Mouse (Mus musculus) heart, postnatal 0 days (tissue): ENCODE results near the gene Scimp. TPM values are rescaled to one million over a fixed set of nuclear protein-coding genes. Genes with fewer than 3 reads are reported as not detected.
A peak's percentile ranks its signal among the peaks of the same experiment; 100 is the strongest.

Experiments
- ATAC-seq: fragments of 200-750 bp; cut with Nextera tagmentation; 2 replicates; pipeline ENCODE4 v1.8.0; 2017; ENCODE audit warnings: low read depth, moderate number of reproducible peaks, moderate library complexity; ENCODE audit not compliant: insufficient read depth
- DNase-seq: peaks from one replicate; pipeline ENCODE4 v3.0.0-alpha.2; 2016; ENCODE audit warnings: low spot score
- H3K27ac ChIP-seq: fragments of 300-500 bp; sonication (generic); 2 replicates; pipeline ENCODE4 v1.5.1; 2014; ENCODE audit warnings: low read depth, mild to moderate bottlenecking
- H3K27me3 ChIP-seq: fragments of 300-500 bp; sonication (generic); 2 replicates; pipeline ENCODE4 v1.6.1; 2014; ENCODE audit warnings: low read length, mixed read lengths; ENCODE audit not compliant: control insufficient read depth, insufficient read depth
- H3K36me3 ChIP-seq: fragments of 300-500 bp; sonication (generic); replicated peaks from 2 replicates; pipeline ENCODE4 v1.6.1; 2014; ENCODE audit warnings: low read length, mixed read lengths; ENCODE audit not compliant: control insufficient read depth, insufficient read depth
- H3K4me1 ChIP-seq: fragments of 300-500 bp; sonication (generic); 2 replicates; pipeline ENCODE4 v1.6.1; 2014; ENCODE audit warnings: antibody characterized with exemption; ENCODE audit not compliant: control insufficient read depth, insufficient read depth
- H3K4me2 ChIP-seq: fragments of 300-500 bp; sonication (generic); 2 replicates; pipeline ENCODE4 v1.6.1; 2014; ENCODE audit warnings: low read depth, mild to moderate bottlenecking, low read length, moderate library complexity
- H3K4me3 ChIP-seq: fragments of 300-500 bp; sonication (generic); 2 replicates; pipeline ENCODE4 v1.5.1; 2014; ENCODE audit warnings: low read depth, low read length
- H3K9ac ChIP-seq: fragments of 300-500 bp; sonication (generic); replicated peaks from 2 replicates; pipeline ENCODE4 v1.6.1; 2014; ENCODE audit warnings: low read depth, low read length, mixed read lengths
- H3K9me3 ChIP-seq: fragments of 300-500 bp; sonication (generic); replicated peaks from 2 replicates; pipeline ENCODE4 v1.6.1; 2016; ENCODE audit warnings: low read length; ENCODE audit not compliant: control insufficient read depth
- CTCF ChIP-seq: IDR thresholded peaks from 2 replicates; pipeline ENCODE4 v1.5.1; 2016; ENCODE audit warnings: antibody characterized with exemption, control low read depth, low read depth
- EP300 ChIP-seq: IDR thresholded peaks from 2 replicates; pipeline ENCODE4 v1.6.1; 2016; ENCODE audit warnings: antibody characterized with exemption, low read depth
- whole genome bisulfite sequencing: fragments of 180-500 bp; shearing (Covaris S2); extraction: QIAGEN DNeasy Blood & Tissue Kit; methylation state at CpG from one replicate; pipeline ENCODE4 v1.1.7; 2014; 5-methylcytosine and 5-hydroxymethylcytosine counted together
- polyA plus RNA-seq: library from polyadenylated mRNA; unstranded; fragments of >200 nt; fragmentation: Nextera tagmentation; extraction: Ambion mirVana; gene quantifications from 2 replicates; pipeline ENCODE4 v1.2.1, GENCODE M21; 2015
- total RNA-seq: library from RNA; depleted of rRNA; stranded (reverse); fragments of >200 nt; gene quantifications from 2 replicates; pipeline ENCODE4 v1.2.3, GENCODE M21; 2014; ENCODE audit warnings: low replicate concordance

Gene Scimp
- total and polyA plus RNA-seq, 2 experiments from 2014 or later = 0.38 TPM; not detected in 1

DNA sequence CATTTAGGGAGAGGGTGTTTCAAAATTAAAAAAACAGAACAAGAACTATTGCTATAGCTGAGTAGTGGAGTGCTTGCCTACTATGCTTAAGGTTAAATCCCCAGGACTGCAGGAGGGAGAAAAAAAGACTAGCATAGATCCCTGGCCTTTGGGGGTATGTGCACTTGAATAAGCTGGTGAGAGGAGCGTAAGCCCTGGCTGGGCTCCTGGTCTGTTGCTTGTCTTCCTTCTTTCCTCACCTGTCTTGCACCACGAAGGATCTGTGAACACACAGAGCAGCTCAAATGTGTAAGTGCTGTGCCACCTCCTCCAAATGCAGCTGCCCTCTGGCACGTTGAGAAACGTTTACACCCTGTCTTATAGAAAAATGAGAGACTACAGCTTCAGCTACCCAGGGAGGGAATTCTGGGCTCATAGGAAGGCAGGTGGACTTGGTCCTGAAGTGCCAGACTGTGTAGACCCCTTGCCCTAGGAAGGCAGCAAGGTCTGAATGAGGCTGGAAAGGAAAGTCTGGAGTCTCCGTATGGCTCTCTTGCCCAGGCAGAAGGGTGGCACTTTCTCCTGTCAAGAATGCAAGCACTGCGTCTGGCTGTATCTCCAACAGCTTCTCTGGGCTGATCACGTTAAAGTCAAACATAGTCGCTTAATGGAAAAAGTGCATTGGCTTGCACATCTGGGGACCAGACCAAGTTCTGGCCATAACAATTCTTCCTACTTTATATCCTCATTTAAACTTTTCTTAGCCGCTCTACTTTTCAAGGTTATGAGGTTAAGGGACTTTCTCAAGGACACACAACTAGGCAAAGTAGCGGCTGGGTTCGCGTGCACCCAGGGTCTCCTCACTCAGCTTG is 31.5 kb upstream of the Scimp start:
- 17% methylated on average over 12 of the region's 12 CpGs for WGBS
- H3K4me2 ChIP-seq = peak overlapping the region; percentile 91
- TF ChIP-seq CTCF (no peak), EP300 (no peak)
- H3K4me1 ChIP-seq = peaks cover 20% of the 10 kb centered on the region
- H3K36me3 ChIP-seq = no peaks in the 10 kb centered on the region
- peak overlapping the region; percentile 83 for H3K27ac ChIP-seq
- ATAC-seq (no peak), DNase-seq (peak; percentile 18)
- H3K27me3 ChIP-seq = no peaks in the 10 kb centered on the region
- peak overlapping the region; percentile 89; the same call in 1 of the 2 replicates for H3K9ac ChIP-seq
- no peaks in the 10 kb centered on the region for H3K9me3 ChIP-seq
- peak overlapping the region; percentile 83 for H3K4me3 ChIP-seq

DNA sequence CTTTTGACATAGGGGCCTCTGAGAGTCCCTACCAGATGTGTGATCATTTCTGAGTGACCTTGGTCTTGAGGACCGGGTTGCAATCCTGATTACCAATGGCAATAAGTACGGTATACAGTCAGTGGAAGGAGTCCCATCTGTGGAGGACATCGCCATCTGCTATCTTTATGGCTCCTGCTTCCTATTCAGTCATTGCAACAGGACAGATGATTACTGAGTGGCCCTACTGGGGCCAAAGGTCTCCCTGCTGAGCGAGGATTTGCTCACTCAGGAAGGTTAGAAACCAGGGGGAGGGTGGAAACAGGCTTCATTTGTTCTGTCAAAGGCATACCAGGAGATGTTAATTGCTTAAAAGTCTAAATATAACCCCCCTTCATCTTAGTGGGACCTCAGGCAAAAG is 30.6 kb upstream of the Scimp start:
- Histone ChIP-seq H3K4me3 (no peak overlapping the region), H3K27me3 (no peaks in the 10 kb centered on the region), H3K9me3 (no peaks in the 10 kb centered on the region), H3K27ac (no peak overlapping the region), H3K4me2 (no peak overlapping the region), H3K36me3 (no peaks in the 10 kb centered on the region), H3K9ac (no peak overlapping the region), H3K4me1 (peaks cover 20% of the 10 kb centered on the region)
- TF ChIP-seq EP300 = no peak
- TF ChIP-seq CTCF = no peak
- no peak for DNase-seq
- no peak for ATAC-seq
- 75% methylated on average over 4 of the region's 4 CpGs for WGBS

DNA sequence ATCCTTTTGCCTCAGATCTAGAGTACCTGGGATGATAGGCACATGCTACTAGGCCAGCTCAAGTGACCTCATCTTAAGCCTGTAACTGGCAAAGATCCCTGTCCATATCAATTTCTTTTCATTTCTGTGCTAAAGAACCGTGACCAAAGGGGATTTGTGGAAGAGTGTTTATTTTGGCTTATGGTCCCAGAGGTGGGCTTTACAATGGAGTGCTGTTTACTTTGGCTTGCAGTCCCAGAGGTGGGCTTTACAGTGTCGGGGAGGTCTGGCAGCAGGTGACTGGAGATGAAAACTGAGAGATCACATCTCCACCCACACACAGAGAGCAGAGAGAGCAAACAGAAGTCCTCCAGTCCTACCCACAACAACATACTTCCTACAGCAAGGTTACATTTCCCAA is 26.2 kb upstream of the Scimp start:
- no peaks in the 10 kb centered on the region for H3K36me3 ChIP-seq
- TF ChIP-seq CTCF = no peak
- TF ChIP-seq EP300 = no peak
- no peak for ATAC-seq
- no peak overlapping the region for H3K4me2 ChIP-seq
- peaks cover 3% of the 10 kb centered on the region; the same call in 1 of the 2 replicates for H3K4me1 ChIP-seq
- WGBS = 35% methylated on average over 2 of the region's 2 CpGs
- H3K9ac ChIP-seq = no peak overlapping the region
- H3K4me3 ChIP-seq = no peak overlapping the region
- no peaks in the 10 kb centered on the region for H3K27me3 ChIP-seq
- H3K9me3 ChIP-seq = 0 out of 2 replicates have a peak, but pooled peaks cover 4% of the 10 kb centered on the region
- no peak for DNase-seq
- H3K27ac ChIP-seq = no peak overlapping the region

DNA sequence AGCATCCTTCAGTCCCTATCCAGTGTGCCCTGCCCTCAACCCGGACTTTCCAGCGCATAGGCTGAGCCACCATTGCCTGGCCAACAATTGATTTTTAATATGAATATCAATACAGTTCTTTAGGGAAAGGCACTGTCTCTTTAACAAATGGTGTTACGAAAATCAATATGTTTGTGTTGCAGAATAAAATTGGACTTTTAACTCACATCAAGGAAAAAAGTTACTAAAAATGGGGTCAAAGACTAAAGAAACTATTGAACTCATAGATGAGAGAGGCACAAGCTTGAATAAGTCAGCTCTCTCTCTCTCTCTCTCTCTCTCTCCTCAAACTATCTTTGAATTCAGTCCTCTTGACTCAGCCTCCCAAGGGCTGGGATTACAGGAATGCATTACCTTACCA is 24.6 kb upstream of the Scimp start:
- ATAC-seq = no peak
- no peak for DNase-seq
- Histone ChIP-seq H3K4me3 (no peak overlapping the region), H3K9me3 (0 out of 2 replicates have a peak, but pooled peaks cover 4% of the 10 kb centered on the region), H3K9ac (no peak overlapping the region), H3K4me1 (no peaks in the 10 kb centered on the region), H3K4me2 (no peak overlapping the region), H3K27me3 (no peaks in the 10 kb centered on the region), H3K36me3 (no peaks in the 10 kb centered on the region), H3K27ac (no peak overlapping the region)
- no peak for TF ChIP-seq CTCF
- no peak for TF ChIP-seq EP300
- WGBS = 83% methylated on average over 3 of the region's 3 CpGs

DNA sequence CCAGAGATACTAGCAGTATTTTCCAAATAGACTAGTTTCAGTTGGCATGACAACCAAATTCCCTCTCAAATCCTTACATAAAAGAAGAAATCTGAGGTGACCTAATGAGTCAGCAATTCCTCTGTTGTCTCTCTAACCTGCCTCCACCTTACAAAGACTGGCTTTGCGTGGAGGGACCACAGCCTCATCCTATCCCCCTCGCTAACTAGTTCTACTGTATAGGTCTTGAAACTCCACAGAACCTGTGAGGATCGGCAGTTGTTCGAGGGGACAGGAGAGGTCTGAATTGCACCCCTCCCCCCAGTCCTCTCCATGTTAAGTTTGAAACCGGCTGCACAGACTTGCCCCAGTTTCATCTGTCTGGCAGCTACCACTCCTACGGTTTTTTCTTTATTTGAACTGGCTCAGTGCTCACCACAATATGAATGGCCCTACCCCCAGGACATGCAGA is 23.0 kb upstream of the Scimp start:
- H3K9ac ChIP-seq = no peak overlapping the region
- 57% methylated on average over 6 of the region's 6 CpGs for WGBS
- no peak for DNase-seq
- TF ChIP-seq CTCF (no peak), EP300 (no peak)
- no peak overlapping the region for H3K27ac ChIP-seq
- no peaks in the 10 kb centered on the region for H3K27me3 ChIP-seq
- H3K4me3 ChIP-seq = no peak overlapping the region
- ATAC-seq = no peak
- H3K36me3 ChIP-seq = no peaks in the 10 kb centered on the region
- no peaks in the 10 kb centered on the region for H3K4me1 ChIP-seq
- H3K4me2 ChIP-seq = no peak overlapping the region
- H3K9me3 ChIP-seq = 0 out of 2 replicates have a peak, but pooled peaks cover 4% of the 10 kb centered on the region
